Mouse (Mus musculus) adrenal gland, postnatal 4 days (tissue): ENCODE measurements around the gene Ttc12. TPM values are rescaled to one million over a fixed set of nuclear protein-coding genes. Genes with fewer than 3 reads are reported as not detected.
A peak's percentile ranks its signal among the peaks of the same experiment; 100 is the strongest.

Experiments
- DNase-seq, 2 experiments: peaks; one replicate each; pipeline ENCODE4 v3.0.0; 2021 to 2022; ENCODE audit warnings: low spot score in 2 of 2, mixed read lengths in 2 of 2
- total RNA-seq, 2 experiments: library from RNA; stranded (reverse); gene quantifications; 2 replicates each; pipeline ENCODE4 v1.2.3; 2021

Gene Ttc12
- total RNA-seq, 2 experiments from 2014 or later: 9.5 to 9.8 TPM

DNA sequence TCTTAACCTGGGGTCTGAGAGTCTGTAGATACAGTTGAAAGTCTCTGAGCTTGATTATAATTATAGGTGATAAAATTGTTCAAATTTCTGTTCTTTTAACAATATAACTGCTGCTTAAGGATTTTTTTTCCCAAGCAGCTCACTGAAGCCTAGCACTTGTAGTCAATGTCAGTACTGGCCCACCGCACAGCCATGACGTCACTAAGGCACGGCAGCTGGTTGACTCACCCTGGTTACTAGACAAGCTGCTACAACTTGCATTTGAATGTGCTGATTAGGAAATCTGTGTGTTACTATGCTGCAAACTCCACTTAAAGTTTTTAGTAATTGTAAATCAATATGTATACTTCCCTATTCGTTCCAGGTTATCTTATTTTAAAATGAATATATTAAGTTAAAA lies 4.6 kb upstream of the Ttc12 start:
- no peak for DNase-seq

DNA sequence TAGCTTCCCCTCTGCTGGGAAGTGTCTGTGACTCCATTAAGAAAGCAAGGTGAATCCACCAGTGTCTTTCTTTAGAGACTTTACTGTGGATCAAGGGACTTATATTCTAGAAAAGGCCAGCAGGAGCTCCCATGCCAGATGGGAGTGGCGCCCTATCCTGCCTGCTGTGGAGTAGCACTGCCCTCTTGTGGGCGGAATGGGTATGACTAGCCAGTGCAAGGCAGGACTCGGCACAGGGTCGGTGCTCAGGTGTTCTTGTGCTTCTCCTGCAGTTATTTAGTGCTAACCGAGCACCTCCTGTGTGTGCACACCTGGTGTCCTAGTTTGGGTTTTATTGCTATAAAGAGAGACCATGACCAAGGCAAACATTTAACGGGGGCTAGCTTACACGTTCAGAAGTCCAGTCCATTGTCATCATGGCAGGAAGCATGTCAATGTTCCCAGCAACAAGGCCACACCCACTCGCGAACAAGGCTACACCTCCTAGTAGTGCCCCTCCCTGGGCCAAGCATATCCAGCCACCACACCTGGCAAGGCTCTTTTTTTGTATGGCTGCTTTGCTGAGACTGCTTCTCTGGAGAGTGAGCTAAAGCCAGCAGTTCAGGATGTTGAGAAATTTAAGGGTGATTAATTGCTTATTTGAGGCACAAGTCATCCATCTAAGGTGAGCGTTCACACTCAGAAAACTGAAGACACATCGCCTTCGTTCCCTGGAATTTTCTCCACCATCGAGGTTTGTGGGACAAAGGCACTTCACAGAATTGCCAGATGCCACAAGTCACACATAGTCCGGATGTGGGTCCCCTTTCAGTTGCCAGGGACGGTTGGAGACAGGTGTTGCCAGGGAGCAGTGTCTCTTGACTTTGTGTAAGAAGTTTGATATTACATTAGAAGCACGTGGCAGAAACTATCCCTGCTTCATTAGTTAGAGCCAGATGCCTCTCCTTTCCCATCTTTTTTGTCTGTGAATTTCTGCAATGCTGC lies 3.2 kb upstream of the Ttc12 start:
- peak; percentile 74 for DNase-seq

DNA sequence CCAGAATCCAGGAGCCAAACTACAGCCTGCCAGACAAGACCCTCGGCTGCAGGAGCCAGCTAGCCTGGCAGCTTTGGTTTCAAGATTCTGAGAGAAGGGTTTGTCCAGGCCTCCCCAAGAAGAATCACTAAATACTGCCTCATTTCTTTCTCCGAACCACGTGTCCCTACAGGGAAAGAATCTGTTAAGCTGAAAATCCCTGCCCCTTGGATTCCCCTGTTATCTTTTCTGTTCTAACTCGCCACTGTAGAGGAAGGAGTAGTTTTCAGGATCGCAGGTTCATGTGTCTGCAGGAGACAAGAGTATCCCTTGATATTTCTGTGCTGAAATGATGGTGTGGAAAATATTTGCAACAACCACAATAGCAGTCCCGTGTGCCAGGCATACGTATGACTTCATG lies 2.2 kb upstream of the Ttc12 start:
- DNase-seq: no peak

DNA sequence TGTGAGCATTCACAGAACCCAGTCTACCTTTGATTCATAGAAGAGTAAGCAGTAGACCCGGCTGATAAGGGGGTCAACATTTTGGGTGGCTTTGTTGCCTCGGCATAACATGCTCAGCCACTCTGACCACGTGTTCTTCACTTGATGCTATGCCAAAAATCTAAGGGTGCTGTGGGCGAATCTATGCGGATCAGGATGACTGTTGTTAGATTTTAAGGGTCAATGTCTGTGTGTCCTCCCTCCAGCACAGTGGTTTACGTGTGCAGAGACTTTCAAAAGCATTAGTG lies 1.6 kb upstream of the Ttc12 start:
- no peak for DNase-seq

DNA sequence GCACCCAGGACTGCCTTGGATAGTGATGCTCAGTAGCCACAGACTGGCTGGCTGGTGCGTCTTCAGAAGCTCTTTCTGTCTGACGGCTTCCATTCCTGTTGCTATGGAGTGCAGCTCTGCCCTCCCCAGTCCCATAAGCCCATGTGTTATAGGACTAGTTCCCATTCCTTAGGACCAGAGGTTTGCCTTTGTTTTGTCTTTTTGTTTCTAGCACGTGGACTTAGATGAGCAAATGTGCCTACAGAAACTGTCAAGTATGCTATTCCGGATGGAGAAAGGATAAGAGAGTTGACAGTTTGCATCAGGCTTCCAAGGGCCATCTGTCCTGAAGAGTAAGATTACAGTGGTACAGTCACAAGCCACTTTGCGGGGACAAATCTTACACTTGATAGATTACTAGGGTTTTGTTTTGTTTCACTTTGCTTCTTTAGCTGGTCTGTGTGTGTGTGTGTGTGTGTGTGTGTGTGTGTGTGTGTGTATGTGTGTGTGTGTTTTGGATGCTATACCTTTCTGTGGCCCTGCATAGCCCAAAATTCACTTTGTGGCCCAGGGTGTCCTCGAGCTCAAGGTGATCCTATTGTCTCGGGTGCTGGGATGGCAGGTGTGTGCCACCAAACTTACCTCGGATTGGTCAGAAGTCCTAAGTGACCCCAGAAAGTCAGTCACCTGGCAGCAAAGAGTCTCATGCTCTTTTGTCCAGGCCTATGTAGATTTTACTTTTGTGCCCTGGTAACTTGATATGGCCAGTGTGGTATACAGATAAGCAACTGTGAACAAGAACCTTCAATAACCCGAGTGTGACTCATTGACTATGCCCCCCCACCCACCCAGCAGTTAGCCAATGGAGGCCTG lies 1.0 kb upstream of the Ttc12 start:
- no peak for DNase-seq

DNA sequence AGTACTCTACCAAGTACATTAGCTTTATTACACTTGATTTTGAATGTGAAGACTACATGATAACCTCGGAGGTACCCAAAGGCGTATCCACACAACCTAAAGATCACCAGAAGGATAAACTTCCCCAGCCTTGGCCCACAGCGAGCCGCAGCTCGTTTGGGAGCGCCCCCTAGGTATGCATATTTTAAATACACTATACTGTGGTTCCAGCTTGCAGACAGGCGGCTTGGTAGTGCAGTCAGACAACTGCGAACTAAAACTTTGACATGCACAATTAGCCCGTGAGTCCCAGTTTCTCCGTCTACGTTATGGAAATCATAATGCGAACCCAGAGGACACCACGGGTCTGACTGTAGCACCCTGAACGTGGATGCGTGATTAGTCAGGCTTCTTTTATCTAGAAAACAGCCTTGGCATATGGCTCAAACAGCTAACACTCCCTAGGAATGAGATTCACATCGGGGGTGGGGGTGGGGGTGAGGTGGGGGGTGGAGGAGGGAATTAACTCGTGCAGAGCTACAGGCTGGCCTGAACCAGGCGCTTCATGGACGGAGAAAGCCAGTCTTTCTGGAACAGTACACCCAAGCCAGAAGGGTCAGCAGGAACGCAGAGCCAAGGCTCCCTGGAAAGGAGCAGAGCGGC lies 654 bp downstream of the Ttc12 start:
- no peak for DNase-seq

DNA sequence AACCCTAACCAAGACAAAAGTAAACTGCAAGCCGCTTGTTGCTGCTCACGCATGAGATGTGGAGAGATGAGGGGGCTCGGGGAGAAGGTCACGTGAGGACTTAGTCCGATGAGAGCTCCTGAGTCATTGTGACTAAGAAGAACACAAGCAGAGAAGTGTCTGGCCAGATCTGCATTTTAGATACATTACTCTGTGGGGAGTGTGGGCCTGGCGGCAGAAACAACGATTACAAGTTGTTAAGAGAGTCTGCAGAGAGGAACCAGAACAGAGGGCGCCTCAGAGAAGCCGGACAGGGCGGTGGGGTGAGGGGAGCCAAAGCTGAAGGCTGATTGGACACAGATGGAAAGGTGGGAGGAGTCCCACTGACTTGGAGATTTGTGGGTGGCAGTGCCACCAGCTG lies 2.7 kb downstream of the Ttc12 start:
- peak in 1 of 2 experiments; percentile 12 for DNase-seq

DNA sequence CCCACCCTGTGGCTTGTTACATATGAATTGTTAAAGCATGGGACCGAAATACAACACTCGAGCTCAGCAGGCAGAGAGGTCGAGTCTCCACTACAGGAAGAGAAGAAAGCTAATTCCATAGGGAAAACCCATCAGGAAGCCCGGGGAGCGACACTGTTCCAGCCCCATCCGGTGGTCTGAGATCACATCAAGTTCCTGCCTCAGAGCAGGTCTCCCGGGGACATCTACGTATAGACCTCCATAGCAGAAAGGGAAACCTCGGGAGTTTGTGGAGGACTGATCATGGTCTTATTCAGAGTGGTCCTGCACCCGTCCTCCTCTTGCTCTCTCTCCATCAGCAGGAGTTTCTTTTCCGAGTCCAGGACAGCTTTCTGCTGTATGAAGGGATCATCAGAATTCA lies 13.9 kb downstream of the Ttc12 start:
- no peak for DNase-seq

DNA sequence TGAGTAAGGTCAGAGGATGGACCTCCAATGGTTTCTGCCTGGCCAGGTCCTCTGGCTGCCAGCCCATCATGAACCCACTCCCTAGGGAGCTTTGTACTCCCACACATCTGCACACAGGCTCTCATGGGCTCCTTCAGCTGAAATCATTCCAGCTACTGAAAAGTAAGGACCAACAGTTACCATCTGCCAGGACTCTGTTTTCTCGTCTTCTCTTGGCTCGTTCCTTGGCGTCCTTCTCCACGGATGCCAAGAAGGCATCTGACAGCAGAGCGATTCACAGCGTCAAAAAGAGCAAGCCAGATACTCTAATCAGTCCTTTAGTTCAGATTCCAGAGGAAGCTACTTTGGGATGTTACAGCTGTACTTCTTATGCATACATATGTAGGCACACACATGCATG lies 15.1 kb downstream of the Ttc12 start:
- DNase-seq: no peak

DNA sequence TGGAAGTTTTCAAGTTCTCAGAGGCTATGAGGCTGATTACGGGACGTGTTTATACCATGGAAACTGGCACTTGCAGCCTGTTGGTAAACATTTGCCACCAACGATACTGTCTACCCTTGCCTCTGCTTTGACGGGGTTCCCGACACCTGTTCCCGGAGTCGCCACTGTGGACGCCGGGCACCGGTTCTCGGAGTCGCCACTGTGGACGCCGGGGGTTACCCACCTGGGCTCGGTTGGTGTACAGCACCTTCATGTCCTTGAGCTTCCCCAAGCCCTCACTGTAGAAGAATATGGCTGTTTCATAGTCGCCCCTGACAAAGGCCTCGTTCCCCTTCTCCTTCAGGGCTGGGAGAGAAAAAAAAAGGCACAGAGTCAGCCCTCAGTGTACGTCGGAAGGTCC lies 16.0 kb downstream of the Ttc12 start:
- no peak for DNase-seq

DNA sequence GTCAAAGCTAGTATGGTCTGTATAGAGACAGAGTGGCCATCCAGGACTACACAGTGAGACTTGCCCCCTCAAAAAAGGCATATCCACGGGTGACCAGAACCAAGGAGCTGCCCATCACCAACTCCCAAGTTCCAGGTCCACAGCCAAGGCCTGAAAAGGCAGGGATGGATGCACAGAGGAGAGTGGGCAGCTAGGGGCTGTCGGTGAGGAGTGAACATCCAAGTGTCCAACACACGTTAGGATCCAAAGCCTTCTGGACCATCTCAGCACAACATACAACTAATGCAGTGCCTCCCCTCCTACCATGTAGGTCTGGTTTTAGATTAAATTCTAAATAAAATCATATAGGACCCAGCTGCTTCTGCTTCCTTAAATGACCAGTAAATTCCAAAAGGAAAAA lies 29.9 kb downstream of the Ttc12 start:
- DNase-seq: no peak

DNA sequence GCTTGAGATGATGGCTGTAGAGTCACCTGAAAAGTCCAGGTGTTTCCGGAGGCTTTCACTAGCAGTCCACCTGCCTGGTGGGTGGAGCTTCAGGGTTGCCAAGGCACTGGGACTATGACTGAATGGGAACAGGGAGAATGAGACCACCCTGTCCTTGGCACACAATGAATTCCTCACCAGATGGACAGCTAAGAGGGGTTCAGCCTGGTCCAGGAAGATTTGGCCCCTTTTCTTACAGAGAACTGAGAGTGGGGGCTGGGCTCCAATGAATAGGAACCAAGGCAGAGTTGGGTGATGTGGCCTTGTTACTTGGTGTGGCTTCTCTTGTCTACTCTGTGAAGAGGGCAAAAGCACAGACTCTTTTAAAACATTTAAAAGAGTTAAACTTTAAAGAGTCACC lies 33.6 kb downstream of the Ttc12 start:
- no peak for DNase-seq

DNA sequence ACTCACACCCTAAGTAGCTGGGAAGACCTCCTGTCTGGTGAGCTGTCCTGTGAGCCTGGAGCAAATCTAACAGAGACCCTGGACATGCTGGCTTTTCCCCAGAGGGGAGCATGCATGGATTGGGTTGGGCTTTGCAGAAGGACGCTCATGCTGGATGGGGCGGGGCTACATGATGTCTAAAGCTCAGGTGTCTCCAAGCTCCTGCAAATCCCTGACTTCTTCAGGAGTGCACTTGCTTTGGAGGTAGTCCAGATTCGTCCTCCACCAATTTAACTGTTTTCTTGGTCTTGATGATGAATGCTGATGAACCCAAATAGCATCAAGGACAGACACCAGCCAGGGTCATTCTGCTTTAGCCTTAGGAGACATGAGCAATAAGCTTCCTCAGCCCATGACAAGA lies 35.5 kb downstream of the Ttc12 start:
- DNase-seq: no peak

DNA sequence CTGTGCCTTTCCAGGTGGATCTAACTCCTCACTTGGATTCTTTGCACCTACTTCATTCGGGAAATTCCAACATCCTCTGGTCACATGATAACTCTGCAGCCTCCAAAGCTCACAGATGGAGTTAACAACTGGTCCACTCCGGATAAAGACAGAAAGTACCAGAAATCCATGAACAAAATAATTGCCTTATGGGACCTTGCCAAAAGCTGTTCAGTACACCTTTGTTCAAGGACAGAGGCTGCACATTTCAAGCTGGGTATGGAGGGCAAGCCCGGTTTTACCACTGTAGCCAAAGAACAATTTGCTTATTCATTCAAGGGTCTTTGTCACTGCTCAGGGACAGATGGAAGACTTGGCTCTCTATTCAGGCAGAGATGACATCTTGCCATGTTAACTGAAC lies 43.4 kb downstream of the Ttc12 start:
- no peak for DNase-seq

DNA sequence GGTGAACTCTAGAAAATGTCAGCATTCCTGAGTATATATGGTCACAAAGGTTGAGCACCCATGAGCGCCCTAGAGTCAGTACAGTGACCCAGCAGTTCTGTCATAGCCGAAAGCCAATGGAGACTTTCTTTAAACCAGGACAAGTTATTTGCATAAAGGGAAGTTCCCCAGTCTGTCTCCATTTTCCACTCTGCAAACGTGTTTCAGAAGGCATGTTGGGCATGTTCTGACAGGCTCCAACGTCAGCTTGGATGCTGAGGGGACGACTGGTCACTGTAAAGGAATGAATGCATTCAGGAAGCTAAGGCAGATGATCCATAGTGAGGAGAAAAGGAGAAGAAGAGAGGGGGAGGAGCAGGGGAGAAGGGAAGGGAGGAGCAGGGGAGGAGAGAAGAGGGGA lies 58.5 kb downstream of the Ttc12 start:
- no peak for DNase-seq

DNA sequence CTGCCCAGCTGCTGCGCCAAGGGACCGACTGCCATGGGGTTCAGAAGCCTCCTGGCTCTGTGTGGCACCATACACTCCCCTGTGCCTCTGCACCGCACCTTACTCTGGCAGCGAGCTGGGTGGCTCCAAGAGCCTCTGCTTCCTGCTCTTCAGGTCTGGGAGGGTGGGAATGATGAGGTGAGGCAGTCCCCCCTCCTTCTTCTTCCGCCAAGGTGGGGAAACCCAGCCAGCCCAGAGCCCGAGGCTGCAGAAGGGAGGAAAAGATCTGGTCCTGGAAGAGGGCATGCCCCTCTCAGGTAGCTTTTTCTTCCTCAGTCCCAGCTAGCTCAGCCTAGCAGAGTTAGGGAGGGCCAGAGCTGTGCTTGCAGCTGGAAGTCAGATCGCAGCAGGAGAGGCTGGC lies 59.1 kb downstream of the Ttc12 start, which contains the start of gene Ankk1:
TSS of gene Ankk1 (minus strand) at position 101 of the 400 bp plus-strand sequence.
- DNase-seq: no peak

DNA sequence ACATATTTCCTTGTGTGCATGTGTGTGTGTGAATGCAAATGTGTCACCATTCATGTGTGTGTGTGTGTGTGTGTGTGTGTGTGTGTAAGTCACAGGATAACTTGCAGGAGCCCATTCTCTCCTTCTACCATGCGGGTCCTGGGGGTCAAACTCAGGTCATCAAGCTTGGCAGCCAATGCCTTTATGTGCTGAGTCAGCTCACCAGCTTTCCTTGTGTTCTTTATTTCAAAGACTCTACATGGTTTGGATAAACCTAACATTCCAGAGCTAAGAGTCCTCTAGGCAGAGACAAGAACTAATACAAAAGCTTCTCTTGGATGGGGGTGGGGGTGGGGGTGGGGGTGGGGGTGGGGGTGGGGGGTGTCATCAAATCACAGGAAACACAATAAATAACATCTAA lies 60.4 kb downstream of the Ttc12 start:
- DNase-seq: no peak

DNA sequence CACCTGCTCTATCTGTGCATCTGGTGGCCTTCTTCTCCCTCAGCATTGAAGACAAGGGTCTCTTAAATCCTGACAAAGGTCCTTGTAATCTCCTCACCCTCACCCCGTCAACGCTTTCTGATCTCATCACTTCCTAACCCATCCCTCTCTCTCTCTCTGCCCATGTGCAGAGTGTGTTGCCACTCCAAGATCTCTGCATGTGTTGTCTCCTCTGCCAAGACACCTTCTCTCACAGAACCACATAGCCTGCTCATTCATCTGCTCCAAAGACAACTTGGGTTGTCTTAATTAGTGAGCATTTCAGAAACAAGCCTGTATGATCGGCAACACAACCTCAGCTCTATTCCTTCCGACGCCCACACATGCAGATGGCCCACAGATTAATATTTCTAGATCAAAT lies 62.2 kb downstream of the Ttc12 start:
- no peak for DNase-seq

DNA sequence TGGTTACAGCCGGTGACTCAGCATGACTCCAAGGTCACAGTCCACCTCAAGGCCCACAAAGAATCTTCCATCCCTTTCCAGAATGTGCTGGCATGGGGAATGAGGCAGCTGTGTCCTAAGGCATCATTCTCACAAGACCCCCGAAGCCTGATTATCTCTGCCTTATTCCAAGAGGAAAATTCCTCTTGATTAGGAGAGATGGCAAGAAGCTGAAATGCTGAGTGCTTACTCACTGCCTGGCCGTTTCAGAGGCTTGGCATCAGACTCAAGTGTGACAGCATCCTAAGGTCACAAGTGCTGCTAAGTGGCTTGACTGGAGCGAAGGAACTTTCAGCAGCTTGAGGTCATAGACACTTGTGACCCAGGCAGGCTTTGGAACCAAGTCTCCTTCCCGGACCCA lies 75.4 kb downstream of the Ttc12 start:
- no peak for DNase-seq

DNA sequence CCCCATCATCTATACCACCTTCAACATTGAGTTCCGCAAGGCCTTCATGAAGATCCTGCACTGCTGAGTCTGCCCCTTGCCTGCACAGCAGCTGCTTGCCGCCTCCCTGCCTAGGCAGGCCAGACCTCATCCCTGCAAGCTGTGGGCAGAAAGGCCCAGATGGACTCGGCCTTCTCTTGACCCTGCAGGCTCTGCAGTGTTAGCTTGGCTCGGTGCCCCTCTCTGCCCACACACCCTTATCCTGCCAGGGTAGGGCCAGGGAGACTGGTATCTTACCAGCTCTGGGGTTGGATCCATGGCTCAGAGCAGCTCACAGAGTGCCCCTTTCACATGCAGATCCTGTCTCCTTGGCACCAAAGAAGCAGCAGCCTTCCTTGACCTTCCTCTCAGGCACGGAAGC lies 79.0 kb downstream of the Ttc12 start:
- DNase-seq: no peak

DNA sequence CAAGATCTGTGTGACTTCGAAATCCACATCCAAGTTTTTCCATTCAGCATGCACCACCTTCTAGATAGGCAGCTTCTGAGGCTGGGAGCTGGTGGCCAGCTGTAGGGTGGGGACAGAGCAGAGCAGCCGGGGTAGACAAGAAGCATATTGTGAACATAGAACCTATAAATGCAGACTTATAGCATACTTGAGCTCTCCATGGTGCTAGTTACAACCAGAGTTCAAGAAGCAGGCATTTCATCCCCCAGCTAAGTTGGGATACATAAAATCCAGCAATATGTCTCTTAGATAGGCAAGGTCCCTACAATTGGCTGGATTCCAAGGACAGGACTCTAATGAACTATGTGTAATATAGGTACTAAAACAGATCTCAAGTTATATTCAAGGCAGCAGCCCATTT lies 82.3 kb downstream of the Ttc12 start:
- no peak for DNase-seq

DNA sequence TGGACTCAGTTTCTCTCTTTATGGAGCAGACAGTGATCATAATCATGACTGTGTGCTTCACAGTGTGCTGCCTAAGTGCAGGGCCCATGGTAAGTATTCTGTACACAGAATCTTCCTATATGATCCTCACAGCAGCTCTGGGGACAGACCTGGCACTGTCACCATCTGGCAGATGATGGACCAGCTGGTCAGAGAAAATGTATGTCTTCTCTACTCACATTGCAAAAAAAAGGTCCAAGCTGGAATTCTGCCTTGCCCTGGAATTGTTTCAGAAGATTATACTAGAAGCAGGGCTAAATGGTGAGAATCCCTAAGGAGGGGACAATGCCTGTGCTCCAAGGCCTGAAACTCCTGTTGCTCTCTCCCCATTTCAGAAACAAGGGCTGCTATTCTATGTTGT lies 90.0 kb downstream of the Ttc12 start:
- DNase-seq: no peak
